Comparison of ENCODE assay signal across 21 mouse cellular contexts in the genomic region with DNA sequence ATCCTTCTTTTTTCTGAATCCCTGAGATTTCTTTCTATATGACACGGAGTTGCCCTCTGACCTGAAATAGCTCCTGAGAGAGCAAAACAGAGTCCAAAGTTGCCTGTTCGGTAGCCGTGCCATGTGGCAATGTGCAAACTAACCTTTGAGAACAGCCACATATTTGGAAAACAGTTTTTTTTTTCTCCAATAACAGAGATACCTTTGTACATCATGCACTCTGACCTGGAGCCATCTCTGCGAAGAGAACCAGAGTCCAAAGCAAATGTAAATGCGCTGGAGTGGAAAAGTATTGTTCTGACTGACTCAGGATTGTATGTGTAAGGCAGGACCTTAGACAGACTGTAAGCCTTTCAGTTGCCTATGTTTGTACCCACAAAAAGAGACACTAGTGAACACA. TPM values are rescaled to one million over a fixed set of nuclear protein-coding genes. Genes with fewer than 3 reads are reported as not detected.
DNase-seq lines count a peak whose midpoint lies in the region; ATAC-seq and TF ChIP-seq lines count a peak whose summit lies in the region.
"Had no signal": no experiment of that assay in that cellular context is flagged by ENCODE, and none has a peak within 500 bp of the region (broad histone marks: within the 10 kb centered on the region; RNA-seq: fewer than 3 reads in every experiment).

No protein-coding gene starts in this region.

- peak overlapping the region; percentile 63; the same call in 1 of the 2 replicates for H3K4me3 ChIP-seq in liver, embryonic 16.5 days (ENCODE audit: low read depth, low read length)
- no peak overlapping the region for H3K4me3 ChIP-seq in heart, adult 2 months
- H3K4me3 ChIP-seq in thymus, adult 2 months (ENCODE audit: control insufficient read depth, insufficient read depth, low read length), result no peak overlapping the region
- H3K4me3 ChIP-seq: embryonic facial prominence, embryonic 13.5 days; forebrain, embryonic 15.5 days; heart, embryonic 10.5 days; limb, embryonic 12.5 days; neural tube, embryonic 12.5 days had no signal

- peak overlapping the region; percentile 35 for H3K4me2 ChIP-seq in liver, embryonic 16.5 days (ENCODE audit: low read depth, low read length)
- H3K4me2 ChIP-seq: embryonic facial prominence, embryonic 13.5 days; forebrain, embryonic 15.5 days; limb, embryonic 12.5 days; midbrain, embryonic 11.5 days; neural tube, embryonic 12.5 days had no signal

- H3K9me3 ChIP-seq in liver, embryonic 16.5 days (replicated peaks; ENCODE audit: control insufficient read depth, low read length), result no peaks in the 10 kb centered on the region
- H3K9me3 ChIP-seq: embryonic facial prominence, embryonic 13.5 days; forebrain, embryonic 15.5 days; heart, embryonic 10.5 days; limb, embryonic 12.5 days; neural tube, embryonic 12.5 days had no signal

- H3K9ac ChIP-seq in liver, embryonic 16.5 days (ENCODE audit: low read depth, low read length), result no peak overlapping the region
- H3K9ac ChIP-seq in heart, adult 2 months (ENCODE audit: low read depth, low read length), result no peak overlapping the region
- H3K9ac ChIP-seq: embryonic facial prominence, embryonic 13.5 days; forebrain, embryonic 15.5 days; limb, embryonic 12.5 days; neural tube, embryonic 12.5 days had no signal

- TF ChIP-seq POLR2A in heart, adult 2 months (IDR thresholded peaks at IDR 0.05; ENCODE audit: insufficient read depth, low read depth, low read length), result no peak
- no peak for TF ChIP-seq POLR2A in thymus, adult 2 months (IDR thresholded peaks at IDR 0.05; ENCODE audit: control insufficient read depth, extremely low read depth, insufficient read depth, low read length, poor library complexity)

- H3K27ac ChIP-seq in liver, embryonic 16.5 days (ENCODE audit: low read length), result peak overlapping the region; percentile 78
- no peak overlapping the region for H3K27ac ChIP-seq in heart, adult 2 months
- no peak overlapping the region for H3K27ac ChIP-seq in thymus, adult 2 months (ENCODE audit: control insufficient read depth, insufficient read depth, low read length)
- H3K27ac ChIP-seq: embryonic facial prominence, embryonic 13.5 days; forebrain, embryonic 15.5 days; heart, embryonic 10.5 days; limb, embryonic 12.5 days; neural tube, embryonic 12.5 days had no signal

- H3K27me3 ChIP-seq in liver, embryonic 16.5 days (ENCODE audit: control insufficient read depth, insufficient read depth, low read depth, low read length), result peaks cover 23% of the 10 kb centered on the region
- peaks cover 12% of the 10 kb centered on the region for H3K27me3 ChIP-seq in heart, adult 2 months (ENCODE audit: control insufficient read depth, insufficient read depth, low read length)
- H3K27me3 ChIP-seq in thymus, adult 2 months (ENCODE audit: control insufficient read depth, insufficient read depth, low read length), result no peaks in the 10 kb centered on the region

- H3K36me3 ChIP-seq in liver, embryonic 16.5 days (ENCODE audit: control insufficient read depth, insufficient read depth), result no peaks in the 10 kb centered on the region
- H3K36me3 ChIP-seq in heart, adult 2 months (ENCODE audit: control insufficient read depth, insufficient read depth, low read length), result no peaks in the 10 kb centered on the region
- H3K36me3 ChIP-seq in thymus, adult 2 months (ENCODE audit: control insufficient read depth, insufficient read depth, low read length), result no peaks in the 10 kb centered on the region
- H3K36me3 ChIP-seq: embryonic facial prominence, embryonic 13.5 days; forebrain, embryonic 15.5 days; limb, embryonic 12.5 days; neural tube, embryonic 12.5 days had no signal

- no peak for TF ChIP-seq EP300 in heart, adult 2 months (IDR thresholded peaks at IDR 0.05; ENCODE audit: insufficient read depth, low read depth, low read length)

- H3K79me2 ChIP-seq in heart, adult 2 months (replicated peaks; ENCODE audit: control insufficient read depth, insufficient read depth, low read length), result no peaks in the 10 kb centered on the region

- DNase-seq in adrenal gland, postnatal 14 days, result peak; percentile 13
- no peak for DNase-seq in adrenal gland, postnatal 4 days (ENCODE audit: low spot score in 2 of 2)
- peak; percentile 40 for DNase-seq in adipocyte (ENCODE audit: low spot score)
- peak; percentile 67 for DNase-seq in kidney, postnatal 14 days
- DNase-seq in heart, adult 2 months, result no peak
- DNase-seq in urinary bladder, postnatal 25 days (ENCODE audit: low spot score), result no peak
- DNase-seq in thymus, adult 2 months, result no peak
- DNase-seq: cerebellum, adult 11-12 months; cerebellum, postnatal 14 days; gastrocnemius, postnatal 25 days; thymus, postnatal 14 days had no signal

- H3K4me1 ChIP-seq in liver, embryonic 16.5 days (ENCODE audit: control insufficient read depth, low read depth, low read length), result peaks cover 3% of the 10 kb centered on the region
- H3K4me1 ChIP-seq in heart, adult 2 months (ENCODE audit: control insufficient read depth, insufficient read depth, low read length), result peaks cover 2% of the 10 kb centered on the region; the same call in 1 of the 2 replicates
- H3K4me1 ChIP-seq in thymus, adult 2 months (replicated peaks; ENCODE audit: control insufficient read depth, insufficient read depth, low read length), result peaks cover 12% of the 10 kb centered on the region

- ATAC-seq in liver, embryonic 16.5 days (ENCODE audit: low read depth), result peak; percentile 64
- ATAC-seq: forebrain, embryonic 15.5 days had no signal

- no peak for TF ChIP-seq CTCF in heart, adult 2 months (IDR thresholded peaks at IDR 0.05)
- no peak for TF ChIP-seq CTCF in thymus, adult 2 months (IDR thresholded peaks at IDR 0.05; ENCODE audit: borderline replicate concordance, control insufficient read depth, extremely low read depth, insufficient read depth, low read length, poor library complexity)

- WGBS in liver, embryonic 16.5 days (ENCODE audit: insufficient replicate concordance), result 54% methylated on average over 5 of the region's 5 CpGs
- WGBS in heart, adult 2 months, result 93% methylated on average over 5 of the region's 5 CpGs
- WGBS in thymus, adult 2 months, result 98% methylated on average over 5 of the region's 5 CpGs

- intact Hi-C loops in heart, adult 2 months (cut with DNase I), result no loop called here

RNA-seq across cellular contexts. Expression of a gene that starts 3.3 kb away (rescaled TPM):
- total RNA-seq in adrenal gland, postnatal 14 days (2021), result 68.8 and 158 TPM in 2 replicates
- total RNA-seq in adrenal gland, postnatal 4 days (2021), result 10 to 100 TPM; 24.9 to 67.7 TPM
- 145 and 150 TPM in 2 replicates for polyA plus RNA-seq in liver, embryonic 16.5 days (2015; fragmentation: Nextera tagmentation; extraction: Ambion mirVana)
- under 1 TPM; 0.64 to 0.78 TPM for total RNA-seq in heart, adult 2 months (2021)
- polyA plus RNA-seq in heart, adult 2 months (2012; rRNA removed), result 0.88 and 1.8 TPM in 2 replicates
- 2.4 and 5.2 TPM in 2 replicates for polyA plus RNA-seq in thymus, adult 2 months (2012; rRNA removed)
- total RNA-seq: gastrocnemius, postnatal 25 days; MEL; monocyte, adult 5-6 weeks had no signal

RNA-seq across cellular contexts. Expression of a gene that starts 55.1 kb away (rescaled TPM):
- total RNA-seq in adrenal gland, postnatal 14 days (2021), result 0.70 and 2.0 TPM in 2 replicates
- 1 to 10 TPM in 1 of 2 experiments, under 1 TPM in 1; 0.95 to 1.3 TPM for total RNA-seq in adrenal gland, postnatal 4 days (2021)
- 5.5 and 5.9 TPM in 2 replicates for polyA plus RNA-seq in liver, embryonic 16.5 days (2015; fragmentation: Nextera tagmentation; extraction: Ambion mirVana)
- total RNA-seq in heart, adult 2 months (2021), result under 1 TPM; 0.43 to 0.73 TPM
- 0.29 and 0.31 TPM in 2 replicates for polyA plus RNA-seq in heart, adult 2 months (2012; rRNA removed)
- 4.3 and 4.7 TPM in 2 replicates for polyA plus RNA-seq in thymus, adult 2 months (2012; rRNA removed)
- total RNA-seq: left cerebral cortex, postnatal 10 days; MEL had no signal

Comparison
In these comparisons a context has a peak if more than half of its experiments do, and no peak if none do; other contexts are left out.
1. DNase-seq: peak in adrenal gland, postnatal 14 days (single experiment), adipocyte (single experiment) and kidney, postnatal 14 days (single experiment); none in adrenal gland, postnatal 4 days (0 of 2), heart, adult 2 months (0 of 2), urinary bladder, postnatal 25 days (single experiment) and thymus, adult 2 months (single experiment).
2. RNA of a gene that starts 3.3 kb away (total RNA-seq): 68.8 to 158 TPM in adrenal gland, postnatal 14 days and 24.9 to 67.7 TPM in adrenal gland, postnatal 4 days; 0.64 to 0.78 TPM in heart, adult 2 months; every median in the first group is over 10 times any median in the second.